Mouse (Mus musculus) lung, postnatal 0 days (tissue): ENCODE data around the gene Olfr735.

Experiments used
- CTCF ChIP-seq: IDR thresholded peaks from 2 replicates; pipeline ENCODE4 v1.5.1; 2016; ENCODE audit warnings: antibody characterized with exemption, mild to moderate bottlenecking
- EP300 ChIP-seq: IDR thresholded peaks from 2 replicates; pipeline ENCODE4 v1.6.1; 2016; ENCODE audit warnings: antibody characterized with exemption, mild to moderate bottlenecking, control low read depth

- TF ChIP-seq CTCF (no peak), EP300 (no peak)
Measured at GRCm38 (mm10) chr14:50348796-50349195, at the start of gene Olfr735.
